ENCODE assay signal across 21 mouse cellular contexts in genomic region chr16:31249401-31249800, GRCm38 (mm10).
"Had no signal": no experiment of that assay in that cellular context is flagged by ENCODE, and none has a peak within 500 bp of the region (broad histone marks: within the 10 kb centered on the region; RNA-seq: fewer than 3 reads in every experiment).

No protein-coding gene starts in this region.

- H3K9me3 ChIP-seq: intestine, embryonic 15.5 days; limb, embryonic 12.5 days; limb, embryonic 15.5 days; liver, embryonic 15.5 days; midbrain, embryonic 12.5 days; midbrain, embryonic 15.5 days; neural tube, embryonic 13.5 days; stomach, embryonic 15.5 days had no signal

- ATAC-seq: intestine, embryonic 15.5 days; midbrain, embryonic 15.5 days had no signal

- DNase-seq: kidney, adult 18-20 months; kidney, adult 9 months; kidney, postnatal 14 days; kidney, postnatal 4 days; layer of hippocampus, postnatal 36 days; lung, adult 2 months; lung, postnatal 14 days; retina, postnatal 1 day; right cerebral cortex, postnatal 25 days; spleen, adult 18-20 months; thymus, postnatal 25 days had no signal

- H3K27ac ChIP-seq: intestine, embryonic 15.5 days; limb, embryonic 12.5 days; limb, embryonic 15.5 days; liver, embryonic 15.5 days; macrophage; midbrain, embryonic 12.5 days; midbrain, embryonic 15.5 days; stomach, embryonic 15.5 days had no signal

- H3K4me3 ChIP-seq: intestine, embryonic 15.5 days; limb, embryonic 12.5 days; limb, embryonic 15.5 days; liver, embryonic 15.5 days; midbrain, embryonic 12.5 days; midbrain, embryonic 15.5 days; neural tube, embryonic 13.5 days; stomach, embryonic 15.5 days had no signal

- H3K4me2 ChIP-seq: intestine, embryonic 15.5 days; limb, embryonic 12.5 days; limb, embryonic 15.5 days; liver, embryonic 11.5 days; liver, embryonic 15.5 days; midbrain, embryonic 12.5 days; midbrain, embryonic 15.5 days; neural tube, embryonic 13.5 days; stomach, embryonic 15.5 days had no signal

- H3K36me3 ChIP-seq: stomach, embryonic 15.5 days had no signal

- H3K9ac ChIP-seq: intestine, embryonic 15.5 days; limb, embryonic 12.5 days; limb, embryonic 15.5 days; liver, embryonic 15.5 days; midbrain, embryonic 12.5 days; midbrain, embryonic 15.5 days; neural tube, embryonic 13.5 days; stomach, embryonic 15.5 days had no signal

- H3K4me1 ChIP-seq: intestine, embryonic 15.5 days; limb, embryonic 12.5 days; limb, embryonic 15.5 days; midbrain, embryonic 12.5 days; midbrain, embryonic 15.5 days; neural tube, embryonic 13.5 days; stomach, embryonic 15.5 days had no signal

- H3K27me3 ChIP-seq: intestine, embryonic 15.5 days; limb, embryonic 12.5 days; limb, embryonic 15.5 days; liver, embryonic 15.5 days; midbrain, embryonic 12.5 days; midbrain, embryonic 15.5 days; neural tube, embryonic 13.5 days; stomach, embryonic 15.5 days had no signal
